Mouse (Mus musculus) colon, adult 2 months (tissue): ENCODE data around the gene Txndc11. TPM values are rescaled to one million over a fixed set of nuclear protein-coding genes. Genes with fewer than 3 reads are reported as not detected.

Experiments
- polyA plus RNA-seq: library from polyadenylated mRNA; depleted of rRNA; stranded (reverse); fragments of >200 nt; gene quantifications from 2 replicates; pipeline ENCODE4 v1.2.3, GENCODE M21; 2012; rRNA removed

Gene Txndc11
- polyA plus RNA-seq: 42.7 and 45.9 TPM in 2 replicates

GRCm38 (mm10) chr16:11134348-11135344 is at the start of gene Txndc11:
TSS of gene Txndc11 (minus strand) at chr16:11134650.

GRCm38 (mm10) chr16:11176208-11176883 is 41.9 kb upstream of the Txndc11 start, which contains the start of gene Zc3h7a:
TSS of gene Zc3h7a (minus strand) at chr16:11176393.

GRCm38 (mm10) chr16:11066029-11066832 is 68.2 kb downstream of the Txndc11 start, which contains the start of gene Litaf:
TSS of gene Litaf (minus strand) at chr16:11066157.

GRCm38 (mm10) chr16:11060645-11061044 is 73.8 kb downstream of the Txndc11 start, which contains the start of gene Snn:
TSS of gene Snn (plus strand) at chr16:11060945.

Other genes starting within 250 kb of the Txndc11 start
- gene Snn, start 73.7 kb downstream of the Txndc11 start, polyA plus RNA-seq: 6.1 and 6.3 TPM in 2 replicates
- gene Litaf, start 68.5 kb downstream of the Txndc11 start, polyA plus RNA-seq: 508 and 580 TPM in 2 replicates
- 34.4 and 36.0 TPM in 2 replicates for gene Zc3h7a, start 41.7 kb upstream of the Txndc11 start, polyA plus RNA-seq
- 2.0 and 3.2 TPM in 2 replicates for gene Rsl1d1, start 68.7 kb upstream of the Txndc11 start, polyA plus RNA-seq
- 31.9 and 33.6 TPM in 2 replicates for gene Gspt1, start 119.7 kb upstream of the Txndc11 start, polyA plus RNA-seq
- gene Tnfrsf17, start 179.2 kb upstream of the Txndc11 start, polyA plus RNA-seq: 3.9 and 4.4 TPM in 2 replicates
- 2.7 and 3.8 TPM in 2 replicates for gene Snx29, start 188.3 kb upstream of the Txndc11 start, polyA plus RNA-seq